Mouse (Mus musculus) C2C12 (cell line): ENCODE measurements around the gene Mtfr1l.

Experiments used
- CTCF ChIP-seq: IDR thresholded peaks from one replicate; pipeline ENCODE4 v1.5.1; 2011; ENCODE audit not compliant: control insufficient read depth, insufficient read depth, insufficient read length
- MYOD1 ChIP-seq: IDR thresholded peaks from one replicate; pipeline ENCODE4 v1.6.1; 2011; ENCODE audit warnings: low read depth; ENCODE audit not compliant: control insufficient read depth, insufficient read length
- MYOG ChIP-seq: IDR thresholded peaks from one replicate; pipeline ENCODE4 v1.6.1; 2011; ENCODE audit not compliant: control insufficient read depth, insufficient read length; ENCODE audit errors: extremely low read depth
- USF1 ChIP-seq: IDR thresholded peaks from one replicate; pipeline ENCODE4 v1.6.1; 2011; ENCODE audit warnings: low read depth, mild to moderate bottlenecking, control low read depth, moderate library complexity

GRCm38 (mm10) chr4:134534124-134534886 lies 882 bp downstream of the Mtfr1l start:
- no peak for TF ChIP-seq CTCF
- TF ChIP-seq MYOG: no peak
- TF ChIP-seq USF1: no peak
- TF ChIP-seq MYOD1: no peak
